Mouse (Mus musculus) retina, postnatal 1 day (tissue): ENCODE data around the gene Ackr2.
A peak's percentile ranks its signal among the peaks of the same experiment; 100 is the strongest.

Experiments
- DNase-seq: peaks from one replicate; pipeline ENCODE4 v3.0.0-alpha.2; 2012

Ackr2 gene

DNA sequence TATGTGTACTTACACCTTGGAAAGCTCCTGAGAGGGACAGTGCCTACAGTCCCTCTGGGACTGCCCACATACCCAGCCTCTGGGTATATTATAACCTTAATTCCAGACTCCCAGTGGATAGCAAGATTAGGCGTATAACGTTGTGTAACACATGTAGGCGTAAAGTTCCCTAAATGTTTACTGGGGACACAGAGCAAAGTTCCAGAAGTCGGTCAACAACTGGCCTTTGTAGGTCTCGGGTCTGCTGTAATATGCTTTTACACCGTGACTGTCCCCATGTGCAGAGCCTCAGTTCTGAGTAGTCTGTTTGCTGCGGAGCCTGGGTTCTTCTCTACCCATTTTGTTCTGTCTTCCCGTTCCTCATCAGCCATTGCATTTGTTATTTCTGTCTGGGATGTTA, 25.3 kb downstream of the Ackr2 start:
- no peak for DNase-seq

DNA sequence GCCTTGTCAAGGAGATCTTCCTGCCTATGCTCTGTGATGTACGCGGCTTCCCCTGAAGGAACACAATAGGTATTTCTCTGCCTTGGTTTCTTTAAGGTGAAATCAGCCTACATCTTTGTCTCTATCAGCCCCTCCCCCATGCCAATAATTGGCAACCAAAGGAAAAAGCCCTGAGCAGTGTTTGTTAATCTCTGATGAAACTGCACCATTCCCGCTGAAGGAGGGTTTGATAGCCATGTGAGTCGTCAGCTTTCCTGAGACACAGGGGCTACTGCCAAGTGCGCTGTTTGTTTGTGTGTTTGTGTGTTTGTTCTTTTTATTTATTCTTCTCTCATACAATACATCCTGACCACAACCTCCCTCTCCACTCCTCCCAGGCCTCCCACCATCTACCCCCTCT, 25.8 kb downstream of the Ackr2 start:
- DNase-seq, result no peak

DNA sequence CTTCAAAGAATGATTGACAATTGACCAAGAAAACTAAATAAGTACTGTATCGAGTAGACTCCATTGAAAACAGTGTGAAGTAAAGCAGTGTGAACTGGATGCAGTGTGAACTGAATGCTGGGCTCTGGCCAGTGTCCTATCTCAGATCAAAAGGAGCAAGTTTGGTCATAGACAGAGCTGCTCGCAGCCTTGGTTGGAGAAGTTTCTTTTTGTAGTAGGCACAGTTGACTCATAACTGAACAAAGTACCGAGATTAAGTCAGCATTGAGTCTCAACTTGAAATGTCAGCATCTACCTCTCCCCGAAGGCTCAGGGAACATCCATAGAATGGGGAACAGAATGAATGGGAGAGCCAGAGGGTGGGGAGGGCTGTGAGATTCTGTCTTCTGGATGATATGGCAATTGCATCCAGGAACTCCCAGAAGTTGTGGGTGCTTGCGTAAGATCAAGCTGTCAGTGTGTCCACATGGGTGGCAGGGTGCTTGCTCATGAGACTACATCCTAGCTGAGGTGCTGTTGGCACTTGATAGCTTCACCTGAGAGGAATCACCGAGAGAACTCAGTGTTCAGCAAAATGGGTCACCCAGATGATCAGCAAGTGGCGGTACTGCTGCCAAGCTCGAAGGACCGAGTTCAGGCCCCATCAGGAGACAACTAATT, 26.9 kb downstream of the Ackr2 start:
- DNase-seq, result no peak

DNA sequence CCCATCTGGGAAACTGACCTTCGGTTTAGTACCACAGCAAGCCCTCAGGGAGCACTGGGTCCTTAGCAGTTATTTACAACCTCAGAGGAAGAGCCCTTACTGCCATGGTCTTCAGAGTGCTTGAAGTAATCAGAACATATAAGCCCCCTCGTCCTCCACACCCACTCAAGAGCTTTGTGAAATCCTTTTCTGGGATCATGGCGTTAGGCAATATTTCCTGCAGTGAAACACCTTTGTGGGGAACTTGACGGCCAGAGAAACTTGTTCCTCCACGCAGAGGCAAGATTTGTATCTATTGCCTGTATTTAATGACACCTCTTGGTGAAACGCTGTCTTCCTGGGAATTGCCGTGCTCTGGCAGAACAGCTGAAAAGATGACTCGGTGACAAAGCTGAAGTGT, 27.8 kb downstream of the Ackr2 start:
- DNase-seq, result no peak

DNA sequence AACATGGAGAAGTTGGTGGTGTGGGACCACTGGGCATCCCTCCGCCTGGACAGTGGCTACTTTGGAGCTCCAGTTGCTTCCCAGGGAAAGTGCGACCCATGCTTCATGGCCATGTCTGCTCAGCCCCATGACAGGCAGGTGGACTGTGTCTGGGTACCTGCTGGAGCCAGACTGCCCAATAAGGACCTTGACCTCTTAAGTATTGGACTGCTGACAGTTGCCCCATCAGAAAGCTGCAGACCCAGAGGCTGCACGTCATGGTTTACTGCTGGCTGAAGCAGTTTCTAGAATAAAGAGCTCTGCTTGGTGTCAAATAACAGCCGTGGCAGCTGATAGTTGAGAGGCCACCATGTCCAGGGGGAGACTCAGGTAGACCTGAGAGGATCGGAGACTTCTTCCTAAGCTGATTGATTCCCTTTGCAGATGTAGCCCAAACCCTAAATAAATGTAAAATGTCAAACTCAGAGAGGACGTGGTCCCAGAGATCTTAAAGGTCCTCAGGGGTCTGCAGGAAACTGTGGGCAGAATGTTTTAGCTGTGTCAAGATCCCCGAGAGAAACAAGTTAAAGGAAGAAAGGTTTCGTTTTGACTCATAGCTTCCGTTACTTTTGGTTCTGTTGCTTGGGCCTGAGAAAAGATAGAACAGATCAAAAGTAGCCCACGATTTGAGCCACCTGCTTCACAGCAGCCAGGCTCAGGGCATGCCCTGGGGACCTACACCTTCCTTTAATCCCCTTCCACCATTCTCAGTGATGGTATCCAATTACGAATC, 28.7 kb downstream of the Ackr2 start:
- DNase-seq, result no peak

DNA sequence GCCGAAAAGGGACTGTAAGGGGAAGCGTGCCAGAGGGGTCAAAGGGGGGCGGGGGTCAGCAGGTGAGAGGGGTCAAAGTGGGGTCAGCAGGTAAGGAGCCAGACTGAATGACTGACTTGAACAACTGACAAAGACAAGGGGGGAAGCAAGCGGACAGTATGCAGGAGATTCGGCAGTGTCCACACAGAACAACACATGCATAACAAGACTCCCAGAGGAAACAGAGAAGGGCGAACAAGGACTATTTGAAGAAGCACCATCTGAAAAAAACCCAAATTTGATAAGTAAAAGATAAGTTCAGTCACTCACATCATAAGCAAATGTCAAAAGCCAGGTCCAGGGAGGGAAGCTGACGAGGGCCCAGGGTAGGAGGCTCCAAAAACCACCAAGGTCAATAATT, 29.6 kb downstream of the Ackr2 start:
- no peak for DNase-seq

DNA sequence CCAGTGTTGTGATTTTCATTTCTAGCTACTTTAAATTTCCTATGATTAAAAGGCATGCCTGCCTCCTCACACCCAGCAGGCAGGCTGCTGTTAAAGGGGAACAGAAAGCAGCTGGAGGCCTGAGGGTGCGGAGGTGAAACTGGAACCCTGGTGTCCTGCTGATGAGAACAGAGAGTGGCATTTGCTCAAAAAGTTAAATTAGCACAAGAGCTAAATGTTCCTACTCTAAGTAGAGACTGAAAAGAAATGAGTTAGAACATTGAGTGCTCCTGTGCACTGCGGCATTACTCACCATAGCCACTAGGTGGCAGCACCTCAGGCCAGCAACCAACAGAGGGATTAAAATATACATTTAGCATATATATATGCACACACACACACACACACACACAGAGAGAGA, 30.3 kb downstream of the Ackr2 start:
- peak; percentile 59 for DNase-seq

DNA sequence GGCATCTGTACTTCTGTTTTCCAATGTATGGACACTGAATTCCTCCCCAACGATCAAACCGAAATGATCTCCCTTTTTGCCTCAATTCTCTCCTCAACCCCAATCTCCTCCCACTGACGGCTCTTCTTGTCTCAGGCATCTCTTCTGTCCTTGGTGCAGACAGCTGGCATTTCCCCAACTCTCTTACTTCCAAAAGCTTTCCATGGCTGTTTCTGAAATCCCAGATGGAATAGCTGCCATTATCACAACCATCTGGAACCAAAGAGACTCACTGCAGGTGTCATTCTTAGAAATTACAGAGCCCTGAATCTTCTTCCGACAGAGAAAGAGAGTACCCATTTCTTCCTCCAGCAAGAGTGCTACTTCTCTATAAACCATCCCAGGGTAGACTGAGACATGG, 36.7 kb downstream of the Ackr2 start:
- DNase-seq, result no peak

DNA sequence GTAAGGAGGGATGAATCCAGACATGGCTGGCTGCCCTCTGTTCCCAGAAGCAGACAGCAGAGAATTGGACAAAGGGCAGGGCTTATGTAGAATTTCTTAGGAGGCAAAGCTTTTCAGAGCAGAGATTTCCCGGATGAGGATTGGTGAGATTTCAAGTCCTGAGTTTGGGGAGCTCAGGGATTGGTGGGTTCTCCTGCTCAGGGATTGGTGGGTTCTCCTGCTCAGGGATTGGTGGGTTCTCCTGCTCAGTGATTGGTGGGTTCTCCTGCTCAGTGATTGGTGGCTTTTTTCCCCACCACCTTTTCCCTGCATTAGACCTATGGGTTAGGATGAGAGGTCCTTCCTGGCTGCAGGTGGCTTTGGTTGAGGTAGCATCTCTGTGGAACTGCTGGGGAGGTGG, 38.8 kb downstream of the Ackr2 start:
- DNase-seq, result peak; percentile 34

DNA sequence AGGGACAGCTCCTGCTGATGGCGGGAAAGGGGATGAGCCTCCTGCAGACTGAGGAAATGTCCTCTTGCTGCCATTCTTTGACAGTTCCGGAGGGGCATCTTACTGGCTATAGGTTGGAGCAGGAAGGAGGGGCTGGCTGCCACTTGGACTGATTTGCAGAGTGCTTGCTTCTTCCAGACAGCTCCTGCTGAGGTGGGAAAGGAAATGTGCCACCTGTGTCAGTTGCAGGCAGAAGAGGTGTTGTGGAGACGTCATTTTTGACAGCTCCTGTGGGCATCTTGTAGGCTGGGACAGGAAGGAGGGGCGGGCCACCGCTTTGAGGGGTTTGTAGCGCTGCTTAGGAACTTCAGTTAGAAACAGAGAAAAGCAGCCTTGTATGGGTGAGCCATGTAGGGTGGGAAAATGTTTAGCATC, 39.3 kb downstream of the Ackr2 start:
- no peak for DNase-seq

DNA sequence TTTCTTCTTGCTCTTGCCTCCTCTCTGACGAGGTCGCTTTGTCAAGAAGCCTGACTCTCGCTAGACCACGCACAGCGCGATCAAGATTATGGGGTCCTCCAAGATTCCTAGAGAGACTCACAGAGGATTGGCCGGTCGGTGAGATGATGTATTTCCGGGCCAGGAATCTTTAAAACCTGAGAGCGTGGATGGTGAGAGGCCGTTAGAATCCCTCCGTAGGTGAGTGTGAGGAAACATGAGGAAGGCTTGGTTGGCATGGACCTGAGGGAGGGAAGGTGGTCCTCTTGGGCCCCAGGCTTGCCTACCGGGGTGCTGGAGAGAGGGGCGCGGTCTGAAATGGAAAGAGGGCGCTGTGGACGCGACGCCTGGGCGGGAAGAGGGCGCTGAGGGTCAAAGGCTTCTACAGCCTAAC, 39.8 kb downstream of the Ackr2 start:
- peak; percentile 82 for DNase-seq

DNA sequence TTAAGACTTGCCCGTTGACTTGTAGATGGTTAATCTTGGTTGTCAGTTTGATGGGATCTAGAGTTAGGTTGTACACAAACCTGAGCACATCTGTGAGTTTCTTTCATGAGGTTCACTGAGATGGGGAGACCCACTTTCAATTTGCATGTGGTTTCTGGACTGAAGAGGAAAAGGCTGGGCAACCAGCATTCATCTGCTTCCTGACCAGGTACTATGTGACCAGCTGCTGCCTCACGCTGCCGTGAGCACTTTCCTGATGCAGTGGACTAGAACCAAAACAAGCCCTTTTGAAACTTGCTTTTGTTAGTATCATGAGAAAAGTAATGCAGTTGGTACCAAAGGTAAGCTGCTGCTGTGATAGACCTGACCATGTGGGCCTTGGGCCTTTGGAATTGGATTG, 44.9 kb downstream of the Ackr2 start:
- no peak for DNase-seq

DNA sequence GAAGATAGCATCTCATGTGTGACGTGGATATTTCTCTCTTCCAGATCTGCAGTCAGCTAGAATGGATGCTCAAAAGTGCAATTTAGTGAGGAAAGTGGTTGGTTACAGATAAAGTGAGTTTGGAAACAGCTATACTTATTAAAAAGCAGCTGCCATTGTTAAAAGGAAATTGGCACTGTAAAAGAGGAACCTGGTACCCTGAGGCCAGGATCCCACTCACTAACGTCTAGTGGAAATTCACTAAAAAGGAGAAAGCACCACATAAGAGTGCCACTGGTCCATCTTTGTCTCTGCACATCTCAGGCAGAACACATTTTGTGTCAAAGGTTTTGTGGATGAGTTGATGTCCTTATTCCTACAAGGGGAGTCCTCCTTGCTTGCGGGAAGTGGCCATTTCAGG, 45.5 kb downstream of the Ackr2 start:
- no peak for DNase-seq

DNA sequence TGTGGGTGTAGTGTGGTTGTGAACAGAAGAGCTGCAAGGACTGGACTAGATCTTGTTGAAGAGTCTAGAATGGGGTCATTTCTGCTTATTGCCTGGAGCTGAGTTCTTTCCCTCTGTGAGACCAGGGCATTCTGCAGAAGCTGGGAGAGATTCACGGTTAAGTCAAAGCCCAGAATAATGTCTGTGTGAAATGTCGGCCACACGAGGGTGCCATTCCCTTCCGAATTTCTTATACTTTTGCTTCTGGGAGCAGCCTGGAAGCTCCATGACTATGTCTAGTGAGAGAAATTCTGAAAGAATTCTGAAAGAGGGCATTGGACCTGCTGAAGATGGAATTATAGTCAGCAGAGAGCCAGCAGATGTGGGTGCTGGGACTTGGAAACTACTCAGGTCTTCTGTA, 49.6 kb downstream of the Ackr2 start:
- peak; percentile 68 for DNase-seq

DNA sequence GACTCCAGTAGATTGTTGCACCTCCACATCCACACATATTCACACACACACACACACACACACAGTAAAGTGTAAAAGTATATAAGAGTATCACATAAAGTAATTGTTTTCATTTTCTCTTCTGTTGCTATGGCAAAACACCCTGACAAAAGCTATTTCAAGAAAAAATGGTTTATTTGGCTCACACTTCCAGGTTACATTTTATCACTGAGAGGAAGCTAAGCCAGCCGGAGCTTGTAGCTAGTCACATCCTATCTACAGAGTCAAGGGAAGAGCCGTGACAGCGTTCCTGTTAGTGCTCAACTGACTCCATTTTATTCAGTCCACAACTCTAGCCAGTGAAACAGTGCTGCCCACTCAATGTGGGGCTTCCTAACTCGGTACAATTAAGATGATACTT, 50.3 kb downstream of the Ackr2 start:
- DNase-seq, result no peak

DNA sequence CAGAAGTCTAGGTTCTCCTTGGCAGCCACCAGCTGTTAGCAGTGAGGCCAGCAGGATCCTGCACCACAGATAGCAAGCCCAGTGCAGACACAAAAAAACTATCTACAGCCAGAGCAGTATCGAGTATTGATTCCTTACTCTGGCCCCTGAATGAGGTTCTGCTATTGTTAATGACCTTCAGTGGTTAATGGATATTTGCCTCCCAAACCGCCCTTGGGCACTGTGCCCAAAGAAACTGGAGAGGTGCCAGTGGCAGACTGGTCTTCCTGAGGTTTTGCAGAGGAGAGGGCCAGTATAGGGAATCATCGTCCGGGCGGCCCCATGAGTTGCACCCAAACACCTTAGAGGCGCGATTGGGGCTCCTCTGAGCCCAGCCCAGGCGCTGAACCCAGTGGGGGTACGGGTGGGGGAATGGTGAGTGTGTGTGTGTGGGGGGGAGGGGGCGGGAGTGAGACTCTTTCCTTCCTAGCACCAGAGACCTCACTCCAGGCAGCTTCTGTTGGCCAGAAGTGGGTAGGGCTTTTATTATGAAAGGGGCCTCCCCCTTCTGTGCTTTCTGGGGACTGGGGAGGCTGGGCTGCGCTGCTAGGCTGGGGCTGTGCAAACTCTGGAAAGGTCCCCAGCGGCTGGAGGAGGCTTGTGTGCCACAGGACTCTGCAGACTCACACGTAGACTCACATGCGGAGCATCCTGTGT, 52.4 kb downstream of the Ackr2 start, which contains the start of gene Fam198a:
Gene Fam198a (plus strand): TSS at position 571 of the 696 bp plus-strand sequence.
- peak; percentile 87 for DNase-seq

DNA sequence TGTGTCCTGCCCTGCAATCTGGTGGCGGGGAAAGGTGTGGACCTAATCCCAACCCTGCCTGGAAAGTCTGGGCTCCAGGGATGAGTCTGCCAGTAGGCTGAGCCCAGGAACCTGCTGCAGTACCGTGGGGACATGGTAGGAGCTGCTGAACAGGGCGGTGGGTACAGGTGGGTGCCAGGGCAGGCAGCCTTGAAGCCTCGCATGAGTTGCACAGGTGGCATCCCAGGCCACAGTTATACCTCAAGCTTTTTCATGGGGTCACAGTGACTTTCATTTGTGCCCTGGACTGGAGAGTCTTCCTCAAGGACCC, 52.9 kb downstream of the Ackr2 start:
- DNase-seq, result no peak

DNA sequence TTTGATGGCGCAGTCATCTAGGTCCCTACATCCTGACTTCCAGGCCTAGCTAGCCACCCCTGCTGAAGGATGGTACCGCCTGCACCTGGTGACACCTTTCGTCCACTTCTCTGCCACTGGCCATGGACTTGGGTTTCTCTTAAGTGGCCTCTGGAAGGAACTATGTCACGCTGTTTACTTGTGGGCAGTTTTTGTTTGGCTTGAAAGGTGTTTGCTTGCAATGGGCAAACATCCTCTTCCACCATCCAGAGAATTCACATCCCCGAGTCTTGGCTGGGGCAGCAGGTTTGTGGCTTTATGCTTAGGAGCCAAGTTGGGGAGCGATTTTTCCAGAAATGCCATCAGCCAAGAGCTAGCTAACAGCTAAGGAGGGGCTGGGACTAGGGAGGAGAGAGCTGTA, 54.4 kb downstream of the Ackr2 start:
- DNase-seq, result no peak

DNA sequence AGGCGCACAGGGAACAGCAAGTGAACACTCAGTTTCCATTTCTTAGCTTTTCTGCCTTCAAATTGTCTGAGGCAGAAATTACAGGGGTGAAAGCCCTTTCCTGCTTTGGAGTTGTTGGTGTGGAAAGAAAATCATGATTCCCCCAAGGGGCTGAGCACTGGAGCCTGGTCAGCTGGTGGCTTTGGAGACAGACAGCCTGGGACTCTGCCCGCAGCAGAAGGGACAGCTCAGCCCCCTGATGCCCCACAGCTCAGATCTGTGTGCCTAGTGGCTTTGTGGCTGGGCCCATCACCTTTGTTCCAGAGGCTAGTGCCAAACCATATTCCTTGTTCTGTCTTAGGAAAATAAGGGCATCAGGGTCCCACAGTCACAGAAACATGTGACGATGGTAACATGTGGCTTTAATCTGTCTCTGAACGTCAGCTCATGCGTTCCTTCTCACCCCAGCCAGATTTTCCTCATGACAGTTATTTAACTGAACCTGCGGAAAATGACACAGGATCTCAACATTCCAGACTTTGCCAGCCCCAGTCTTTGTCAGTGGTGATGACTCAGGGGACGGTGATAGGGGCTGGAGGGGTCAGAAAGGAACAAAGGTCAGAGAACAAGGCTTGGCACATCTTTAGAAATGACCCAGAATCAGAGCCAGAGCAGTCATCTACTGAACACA, 61.9 kb downstream of the Ackr2 start:
- DNase-seq, result peak; percentile 32
